Mouse (Mus musculus) C2C12 (cell line): ENCODE data around the gene Tcp10a. TPM values are rescaled to one million over a fixed set of nuclear protein-coding genes. Genes with fewer than 3 reads are reported as not detected.
"Not testable (repeated sequence)": the region's sequence is repeated elsewhere in the genome, so short reads cannot be mapped to it uniquely, and the experiment has no call there.

ENCODE experiments used
- H3K27me3 ChIP-seq: one replicate; pipeline ENCODE4 v1.6.1; 2011; ENCODE audit not compliant: control insufficient read depth, insufficient read depth, insufficient read length
- H3K36me3 ChIP-seq: one replicate; pipeline ENCODE4 v1.6.1; 2011; ENCODE audit not compliant: control insufficient read depth, insufficient read depth
- H3K4me3 ChIP-seq: one replicate; pipeline ENCODE4 v1.5.1; 2011; ENCODE audit warnings: mild to moderate bottlenecking, control low read depth; ENCODE audit not compliant: poor library complexity, insufficient read depth, severe bottlenecking
- H3K79me2 ChIP-seq: one replicate; pipeline ENCODE4 v1.6.1; 2011; ENCODE audit not compliant: control insufficient read depth, insufficient read depth
- H3K79me3 ChIP-seq: one replicate; pipeline ENCODE4 v1.6.1; 2011; ENCODE audit warnings: low read depth, control low read depth
- H3ac ChIP-seq: one replicate; pipeline ENCODE3; 2011; ENCODE audit warnings: low read depth; ENCODE audit not compliant: control insufficient read depth, insufficient read length
- CEBPB ChIP-seq: IDR thresholded peaks from one replicate; pipeline ENCODE4 v1.6.1; 2011; ENCODE audit warnings: low read depth, mild to moderate bottlenecking, control low read depth, moderate library complexity
- CTCF ChIP-seq: IDR thresholded peaks from one replicate; pipeline ENCODE4 v1.5.1; 2011; ENCODE audit not compliant: control insufficient read depth, insufficient read depth, insufficient read length
- FOSL1 ChIP-seq: IDR thresholded peaks from one replicate; pipeline ENCODE4 v1.8.0; 2011; ENCODE audit warnings: mild to moderate bottlenecking, low read length; ENCODE audit not compliant: poor library complexity, insufficient read depth, severe bottlenecking
- MAX ChIP-seq: IDR thresholded peaks from one replicate; pipeline ENCODE4 v1.6.1; 2011; ENCODE audit warnings: mild to moderate bottlenecking, control low read depth
- MYOD1 ChIP-seq: IDR thresholded peaks from one replicate; pipeline ENCODE4 v1.6.1; 2011; ENCODE audit warnings: low read depth; ENCODE audit not compliant: control insufficient read depth, insufficient read length
- MYOG ChIP-seq: IDR thresholded peaks from one replicate; pipeline ENCODE4 v1.6.1; 2011; ENCODE audit not compliant: control insufficient read depth, insufficient read length; ENCODE audit errors: extremely low read depth
- USF1 ChIP-seq: IDR thresholded peaks from one replicate; pipeline ENCODE4 v1.6.1; 2011; ENCODE audit warnings: low read depth, mild to moderate bottlenecking, control low read depth, moderate library complexity
- long read RNA-seq, 2 experiments: library from polyadenylated mRNA; unstranded; transcript quantifications; one replicate each; pipeline ENCODE4 v2.0.0; 2019 to 2020
- polyA plus RNA-seq: library from polyadenylated mRNA; unstranded; fragments of >200 nt; fragmentation: generic; extraction: Trizol; gene quantifications from one replicate; pipeline ENCODE4 v1.2.1, GENCODE M21; 2012; ENCODE audit warnings: missing spikeins

Tcp10a gene
- not detected for polyA plus RNA-seq
- long read RNA-seq, experiment 1 = 0 reads
- long read RNA-seq, experiment 2 = 0 reads

DNA sequence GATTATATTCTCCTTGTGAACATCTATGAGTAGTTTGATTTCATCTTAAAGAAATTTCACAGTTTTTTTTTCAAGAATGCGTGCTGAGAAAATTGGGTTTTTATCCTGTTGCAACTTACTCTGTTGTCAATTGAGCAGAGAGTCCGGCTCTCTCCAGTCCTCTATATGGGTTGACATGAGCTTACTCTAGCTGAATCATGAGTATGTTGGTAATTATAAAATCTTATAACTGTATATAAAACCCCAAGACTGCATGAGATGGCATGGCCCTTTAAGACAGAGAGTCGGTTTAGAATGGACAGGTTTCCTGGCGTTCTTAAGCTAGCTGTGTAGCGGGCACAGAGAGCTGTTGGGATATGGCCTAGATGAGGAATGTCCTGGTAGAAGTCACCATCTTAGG is at the start of gene Tcp10a:
Tcp10a (plus strand) TSS at position 301 of the 400 bp plus-strand sequence.
- H3K27me3 ChIP-seq, H3K4me3 ChIP-seq, H3K79me2 ChIP-seq, H3K79me3 ChIP-seq, H3K36me3 ChIP-seq, H3ac ChIP-seq: not testable (repeated sequence)

DNA sequence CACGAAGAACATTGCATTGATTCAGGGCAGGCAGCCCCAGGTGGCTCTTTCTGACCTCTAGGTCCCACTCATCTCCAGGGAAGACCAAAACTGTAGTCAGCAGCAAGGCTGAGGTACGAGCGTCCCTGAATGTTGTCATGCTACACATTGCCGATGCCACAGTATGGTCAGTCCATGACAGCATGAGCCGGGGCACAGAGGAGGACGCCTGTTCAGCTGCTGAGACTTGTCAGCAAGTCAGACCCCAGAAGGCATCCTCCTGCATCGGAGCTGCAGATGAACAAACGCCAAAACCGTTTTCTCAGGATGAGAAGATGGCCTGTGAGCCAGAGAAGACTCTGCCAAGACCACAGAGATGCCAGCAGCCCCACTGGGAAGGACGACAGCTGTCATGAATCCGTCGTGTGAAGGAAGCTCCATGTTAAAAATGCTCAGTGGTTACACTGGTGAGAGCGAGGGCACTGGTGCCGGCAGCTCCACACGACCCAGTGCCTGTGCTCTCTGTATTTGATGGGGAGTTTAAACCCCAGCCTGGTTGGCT is 45.7 kb upstream of the Tcp10a start:
- Histone ChIP-seq H3K79me2 (no peaks in the 10 kb centered on the region), H3K4me3 (no peak overlapping the region), H3K27me3 (no peaks in the 10 kb centered on the region), H3K36me3 (peaks cover 31% of the 10 kb centered on the region), H3K79me3 (no peaks in the 10 kb centered on the region), H3ac (no peak overlapping the region)
- no peak for TF ChIP-seq MYOD1
- no peak for TF ChIP-seq MYOG
- TF ChIP-seq MAX = no peak
- no peak for TF ChIP-seq CTCF
- TF ChIP-seq CEBPB = no peak
- no peak for TF ChIP-seq FOSL1
- TF ChIP-seq USF1 = no peak

DNA sequence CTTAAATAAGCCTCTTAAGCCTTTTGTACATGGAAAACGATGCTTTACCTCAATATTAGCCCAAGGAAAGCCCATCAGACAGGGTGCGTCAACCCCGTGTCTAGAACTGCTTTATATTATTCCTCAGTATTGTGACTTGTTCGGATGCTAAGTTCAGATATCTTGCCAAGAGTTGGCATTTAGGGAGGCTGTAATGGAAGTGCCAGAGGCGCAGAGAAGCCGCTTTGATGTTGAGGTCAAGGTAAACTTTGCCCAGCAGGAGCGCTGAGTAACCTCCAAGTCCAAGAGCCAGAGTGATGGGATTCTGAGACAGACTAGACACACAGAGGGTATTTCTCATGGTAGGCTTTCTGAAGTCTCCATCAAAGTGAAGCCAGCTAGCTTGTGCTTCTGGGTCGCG is 45.2 kb upstream of the Tcp10a start:
- Histone ChIP-seq H3K4me3 (no peak overlapping the region), H3K36me3 (peaks cover 30% of the 10 kb centered on the region), H3K79me3 (no peaks in the 10 kb centered on the region), H3ac (no peak overlapping the region), H3K79me2 (no peaks in the 10 kb centered on the region), H3K27me3 (no peaks in the 10 kb centered on the region)
- no peak for TF ChIP-seq CEBPB
- no peak for TF ChIP-seq MYOG
- TF ChIP-seq MYOD1 = no peak
- TF ChIP-seq MAX = no peak
- TF ChIP-seq USF1 = no peak
- no peak for TF ChIP-seq CTCF
- no peak for TF ChIP-seq FOSL1

DNA sequence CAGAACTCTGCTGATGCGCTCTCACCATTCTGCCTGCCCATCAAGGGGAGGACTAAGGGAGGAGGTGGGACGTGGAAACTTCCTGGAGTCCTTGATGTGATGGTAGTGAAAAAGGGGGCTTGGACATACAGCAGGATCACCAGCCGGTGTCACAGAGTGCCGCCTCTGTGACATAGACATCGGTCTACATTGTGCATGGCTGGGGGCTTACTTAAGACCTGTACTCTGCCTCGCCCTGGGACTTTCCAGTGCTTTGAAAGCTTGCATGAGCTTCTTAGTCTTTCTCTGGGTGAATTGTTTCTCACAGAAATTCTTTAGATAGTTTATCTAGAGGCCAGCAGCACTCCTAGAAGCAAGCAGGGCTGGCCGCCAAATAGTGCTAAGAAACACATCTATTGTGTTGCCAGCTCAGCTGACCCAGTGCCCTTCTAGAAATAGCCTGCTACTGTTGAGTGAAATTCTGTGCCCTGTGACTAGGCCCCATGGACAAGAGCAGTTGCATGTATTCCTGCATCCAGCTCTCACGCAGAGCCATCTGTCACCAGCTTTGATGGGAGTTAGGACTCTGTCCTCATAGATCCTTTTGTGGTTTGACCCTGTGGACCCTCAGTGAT is 40.0 kb upstream of the Tcp10a start:
- TF ChIP-seq MYOG = no peak
- TF ChIP-seq FOSL1 = no peak
- TF ChIP-seq USF1 = no peak
- TF ChIP-seq CTCF = no peak
- TF ChIP-seq MAX = no peak
- no peak for TF ChIP-seq MYOD1
- TF ChIP-seq CEBPB = no peak
- Histone ChIP-seq H3K79me3 (no peaks in the 10 kb centered on the region), H3K4me3 (no peak overlapping the region), H3K36me3 (peaks cover 23% of the 10 kb centered on the region), H3ac (no peak overlapping the region), H3K27me3 (no peaks in the 10 kb centered on the region), H3K79me2 (no peaks in the 10 kb centered on the region)

DNA sequence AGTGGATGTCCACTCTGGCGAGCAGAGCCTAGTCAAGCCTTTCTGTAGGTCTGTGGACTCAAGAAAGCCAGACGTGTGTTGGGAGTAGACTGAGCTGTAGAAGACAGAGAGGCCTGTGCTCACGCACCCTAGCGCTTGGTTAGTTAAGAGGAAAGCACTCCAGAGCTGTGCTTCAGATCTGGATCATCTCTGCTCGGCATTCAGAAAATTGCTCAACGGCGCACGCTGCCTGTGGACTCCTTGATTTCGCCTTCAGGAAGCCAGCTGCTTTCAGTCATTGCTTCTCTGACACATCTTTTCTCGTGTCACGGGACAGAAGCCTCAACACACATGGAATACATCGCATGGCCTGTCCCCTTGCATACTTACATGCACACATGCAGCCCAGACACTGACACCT is 39.2 kb upstream of the Tcp10a start:
- H3K36me3 ChIP-seq = peaks cover 25% of the 10 kb centered on the region
- no peak overlapping the region for H3K4me3 ChIP-seq
- no peaks in the 10 kb centered on the region for H3K79me2 ChIP-seq
- TF ChIP-seq CEBPB = no peak
- TF ChIP-seq USF1 = no peak
- TF ChIP-seq MYOG = no peak
- TF ChIP-seq CTCF = no peak
- no peak for TF ChIP-seq MYOD1
- TF ChIP-seq MAX = no peak
- no peak for TF ChIP-seq FOSL1
- no peak overlapping the region for H3ac ChIP-seq
- no peaks in the 10 kb centered on the region for H3K27me3 ChIP-seq
- no peaks in the 10 kb centered on the region for H3K79me3 ChIP-seq

DNA sequence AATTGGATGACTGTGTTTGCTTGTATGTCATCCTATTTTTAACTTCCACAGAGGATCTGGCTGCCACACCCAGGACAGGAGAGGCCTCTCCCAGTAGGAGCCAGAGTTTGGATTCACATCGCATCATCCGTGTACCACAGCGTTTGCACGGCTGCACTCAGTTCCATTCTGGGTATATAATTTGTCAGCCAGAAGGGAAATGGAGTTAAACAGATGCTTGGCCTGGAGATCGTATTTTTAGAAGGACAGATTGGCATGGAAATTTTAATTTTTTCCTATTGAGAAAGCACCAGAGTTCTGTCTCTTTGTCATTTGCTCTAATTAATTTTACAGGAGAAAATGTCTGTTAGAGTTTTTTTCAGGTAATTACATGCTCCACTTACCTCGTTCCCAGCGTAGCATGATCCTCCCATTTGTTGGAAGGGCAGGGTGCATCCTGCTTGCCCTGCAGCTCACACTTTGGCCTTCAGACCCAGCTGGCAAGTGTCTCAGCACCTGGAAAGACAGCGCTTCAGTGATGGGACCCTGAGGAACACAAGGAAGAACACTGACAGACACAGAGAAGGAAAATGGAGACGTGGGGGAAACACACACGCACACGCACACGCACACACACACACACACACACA is 37.9 kb upstream of the Tcp10a start:
- H3K4me3 ChIP-seq = no peak overlapping the region
- H3K79me2 ChIP-seq = no peaks in the 10 kb centered on the region
- no peak for TF ChIP-seq MAX
- no peak for TF ChIP-seq MYOD1
- no peak for TF ChIP-seq USF1
- no peak for TF ChIP-seq FOSL1
- TF ChIP-seq MYOG = no peak
- TF ChIP-seq CTCF = no peak
- TF ChIP-seq CEBPB = no peak
- H3K36me3 ChIP-seq = peaks cover 27% of the 10 kb centered on the region
- no peak overlapping the region for H3ac ChIP-seq
- H3K79me3 ChIP-seq = no peaks in the 10 kb centered on the region
- H3K27me3 ChIP-seq = no peaks in the 10 kb centered on the region
